Mouse (Mus musculus) skeletal muscle tissue, adult 2 months (tissue): ENCODE measurements around the gene Ang2.
"Not testable (repeated sequence)": the region's sequence is repeated elsewhere in the genome, so short reads cannot be mapped to it uniquely, and the experiment has no call there.

ENCODE experiments used
- DNase-seq: peaks from one replicate; pipeline ENCODE4 v3.0.0-alpha.2; 2012; ENCODE audit warnings: low read depth, low spot score

Ang2 gene

DNA sequence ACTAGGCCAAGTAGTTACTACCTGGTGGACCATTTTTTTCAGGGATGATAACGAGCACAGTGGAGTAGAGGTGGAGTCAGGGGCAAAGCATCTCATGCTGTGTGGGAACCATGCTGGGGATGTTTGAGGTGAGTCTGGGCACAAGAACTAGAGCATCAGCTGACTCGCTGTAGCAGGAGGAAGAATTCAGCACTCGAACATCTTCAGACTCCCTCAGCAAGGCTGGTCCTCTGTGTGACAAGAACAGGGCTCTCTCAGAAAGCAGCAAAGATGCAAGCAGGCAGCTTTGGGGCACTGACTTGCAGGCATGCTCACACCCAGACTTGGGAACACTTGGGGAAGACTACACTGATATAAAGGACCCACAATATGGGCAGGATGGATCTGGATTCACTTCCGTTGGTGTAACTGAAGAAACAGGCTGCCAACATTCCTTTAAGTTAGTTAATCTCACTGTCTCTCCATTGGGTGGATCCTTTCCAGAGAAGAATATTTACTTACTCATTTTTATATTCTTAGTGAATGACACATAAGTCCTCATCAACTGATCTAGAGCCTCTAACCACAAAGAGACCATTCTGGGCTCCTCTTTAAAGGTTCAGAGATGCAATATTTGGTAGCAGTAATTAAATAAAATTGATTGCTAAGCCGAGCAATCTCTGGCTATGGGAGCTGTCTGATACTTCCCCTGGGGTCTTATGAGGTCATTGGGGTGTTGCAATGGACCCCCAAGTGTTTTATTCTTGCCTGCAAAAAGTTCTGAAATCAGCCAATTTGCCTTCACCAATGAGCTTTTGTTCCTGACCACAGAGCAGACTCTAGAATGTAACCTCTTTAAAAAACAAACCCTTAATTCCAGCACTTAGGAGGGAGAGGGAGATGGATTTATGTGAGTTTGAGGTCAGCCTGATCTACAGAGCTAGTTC, at the start of gene Ang2:
Gene Ang2, minus strand, starts transcription at position 51 of the 926 bp plus-strand sequence.
- no peak for DNase-seq

GRCm38 (mm10) chr14:51247736-51248135, 48.8 kb upstream of the Ang2 start:
- DNase-seq: no peak

DNA sequence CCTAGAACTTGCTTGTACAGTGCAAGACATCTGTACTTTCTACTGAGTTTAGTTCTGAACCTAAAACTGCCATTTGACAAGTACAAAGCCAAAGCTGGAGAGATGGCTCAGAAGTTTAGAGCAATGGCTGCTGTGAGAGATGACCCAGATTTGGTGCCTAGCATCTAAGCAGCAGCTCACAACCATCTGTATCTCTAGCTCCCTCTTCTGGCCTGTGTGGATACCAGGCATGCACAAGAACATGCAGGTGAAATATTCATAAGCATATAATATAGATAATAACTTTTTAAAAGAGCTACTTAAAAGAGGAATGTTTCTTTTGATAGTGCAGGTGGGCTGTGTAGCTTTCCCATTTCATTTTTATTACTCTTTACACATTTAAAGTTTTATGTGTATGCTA, 42.0 kb upstream of the Ang2 start:
- peak; percentile 37 for DNase-seq

- peak; percentile 2 for DNase-seq
Measured at GRCm38 (mm10) chr14:51237488-51237887, 38.5 kb upstream of the Ang2 start.

DNA sequence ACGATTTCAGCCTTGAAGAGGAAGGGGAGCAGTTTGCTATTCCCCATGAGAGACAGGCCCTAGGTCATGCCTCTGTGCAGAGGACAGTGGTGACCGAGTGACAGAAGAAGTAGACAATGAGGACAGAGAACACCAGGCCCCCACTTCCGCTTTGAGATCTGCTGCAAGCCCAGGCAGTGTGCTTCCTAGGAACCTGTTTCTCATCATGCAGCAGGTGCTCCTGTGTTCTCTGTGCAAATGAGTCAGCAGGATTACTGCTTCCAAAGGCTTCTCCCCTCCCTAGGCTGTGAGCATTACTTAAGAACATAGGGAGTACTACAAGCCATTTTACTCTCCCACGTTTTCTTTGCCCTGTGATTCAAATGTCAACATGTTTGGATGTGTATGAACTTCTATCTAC, 30.7 kb upstream of the Ang2 start:
- DNase-seq: not testable (repeated sequence)

DNA sequence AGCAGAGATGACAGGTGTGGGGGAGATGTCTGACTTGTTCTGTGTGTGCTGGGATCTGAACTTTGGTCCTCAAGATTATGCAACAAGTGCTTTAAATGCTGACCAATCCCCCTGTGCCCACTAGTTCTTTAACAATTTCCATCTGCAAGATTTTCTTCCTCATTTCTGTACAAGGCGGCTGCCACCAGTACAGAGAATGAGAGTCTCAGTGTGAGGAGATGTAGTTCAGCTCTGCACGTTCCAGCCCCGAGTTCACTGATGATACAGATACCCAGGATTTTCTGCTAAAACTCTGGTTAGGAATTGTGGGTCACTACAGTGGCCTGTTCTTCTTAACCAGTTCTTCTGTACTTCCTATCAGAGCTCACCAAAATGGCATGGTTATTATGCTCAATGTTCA, 21.1 kb upstream of the Ang2 start:
- DNase-seq: not testable (repeated sequence)

- no peak for DNase-seq
Measured at GRCm38 (mm10) chr14:51203115-51203514, 4.2 kb upstream of the Ang2 start, which contains the start of gene Ear14. Gene Ear14 (plus strand): TSS chr14:51203391.

DNA sequence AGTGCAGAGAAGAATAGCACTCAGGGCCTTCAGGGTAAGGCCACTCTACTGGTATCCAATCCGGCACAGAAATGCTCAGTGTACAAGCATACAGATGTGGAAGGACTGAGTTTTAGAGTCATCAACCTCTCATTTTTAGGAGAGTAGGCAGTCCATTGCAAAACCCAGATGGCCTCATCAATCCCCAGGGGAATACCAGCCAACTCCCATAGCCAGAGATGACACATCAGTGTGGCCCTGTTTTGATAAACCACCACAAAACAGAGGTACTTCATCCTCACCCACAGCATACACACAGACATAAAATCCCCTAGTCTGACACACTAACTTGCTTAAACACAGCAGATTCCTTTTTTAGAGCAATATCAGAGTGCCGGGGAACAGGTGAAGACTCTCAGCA, 1.5 kb upstream of the Ang2 start:
- no peak for DNase-seq

DNA sequence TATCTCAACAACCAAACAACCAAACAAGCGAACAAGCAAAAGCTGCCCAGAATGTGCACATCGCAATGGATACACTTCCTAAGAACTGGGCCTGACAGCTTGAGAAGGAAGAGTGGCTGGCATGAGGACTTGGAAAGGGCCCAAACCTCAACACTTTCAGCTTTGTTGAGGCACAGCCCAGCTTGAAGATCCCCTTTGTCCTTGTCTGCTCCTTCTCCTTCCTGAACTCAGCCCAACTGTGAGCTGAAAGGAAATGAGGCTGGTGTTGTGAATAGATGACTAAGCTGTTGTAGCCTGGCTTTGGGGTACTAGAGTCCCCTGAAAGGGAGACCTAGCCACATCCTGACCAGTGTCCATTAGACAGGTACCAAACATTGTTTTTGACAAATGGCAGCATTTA, 1.1 kb upstream of the Ang2 start:
- no peak for DNase-seq

- DNase-seq: no peak
Measured at GRCm38 (mm10) chr14:51195681-51196080, 3.3 kb downstream of the Ang2 start.

- not testable (repeated sequence) for DNase-seq
Measured at GRCm38 (mm10) chr14:51181051-51181450, 17.9 kb downstream of the Ang2 start.

DNA sequence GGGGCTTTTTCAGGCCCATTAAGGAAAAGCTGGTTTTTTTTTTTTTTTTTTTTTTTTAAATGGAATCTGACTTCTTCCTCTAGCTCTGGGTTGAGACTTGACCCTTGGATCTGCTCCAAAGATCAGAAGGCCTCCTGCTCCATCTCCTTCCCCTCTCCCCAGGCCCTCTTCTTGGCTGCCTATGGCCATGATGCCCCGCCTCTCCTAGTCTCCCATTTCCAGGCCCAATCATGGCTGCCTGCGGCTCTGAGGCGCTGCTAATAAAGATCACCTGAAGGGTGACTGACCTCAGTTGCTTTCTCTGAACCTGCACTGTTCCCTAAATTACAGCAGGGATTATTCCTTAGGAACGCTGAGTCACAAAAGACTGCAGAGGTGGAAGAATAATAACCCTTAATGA, 25.1 kb downstream of the Ang2 start:
- DNase-seq: no peak

DNA sequence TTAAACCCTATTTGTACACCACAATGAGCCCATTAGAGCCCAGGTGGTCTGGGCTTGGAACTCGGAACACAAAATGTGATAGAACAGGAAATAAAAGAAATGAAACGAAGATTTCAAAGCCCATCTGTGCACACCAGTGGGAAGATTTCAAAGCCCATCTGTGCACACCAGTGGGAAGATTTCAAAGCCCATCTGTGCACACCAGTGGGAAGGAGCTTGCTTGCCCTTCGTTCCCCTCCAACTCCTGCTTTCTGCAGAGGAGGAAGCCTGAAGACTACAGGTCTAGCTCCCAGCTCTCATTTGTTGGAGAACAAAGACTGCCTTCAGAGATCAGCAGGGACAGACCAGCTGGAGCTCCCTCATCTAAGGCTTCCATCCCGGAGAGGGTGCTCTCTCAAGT, 26.0 kb downstream of the Ang2 start:
- DNase-seq: not testable (repeated sequence)

DNA sequence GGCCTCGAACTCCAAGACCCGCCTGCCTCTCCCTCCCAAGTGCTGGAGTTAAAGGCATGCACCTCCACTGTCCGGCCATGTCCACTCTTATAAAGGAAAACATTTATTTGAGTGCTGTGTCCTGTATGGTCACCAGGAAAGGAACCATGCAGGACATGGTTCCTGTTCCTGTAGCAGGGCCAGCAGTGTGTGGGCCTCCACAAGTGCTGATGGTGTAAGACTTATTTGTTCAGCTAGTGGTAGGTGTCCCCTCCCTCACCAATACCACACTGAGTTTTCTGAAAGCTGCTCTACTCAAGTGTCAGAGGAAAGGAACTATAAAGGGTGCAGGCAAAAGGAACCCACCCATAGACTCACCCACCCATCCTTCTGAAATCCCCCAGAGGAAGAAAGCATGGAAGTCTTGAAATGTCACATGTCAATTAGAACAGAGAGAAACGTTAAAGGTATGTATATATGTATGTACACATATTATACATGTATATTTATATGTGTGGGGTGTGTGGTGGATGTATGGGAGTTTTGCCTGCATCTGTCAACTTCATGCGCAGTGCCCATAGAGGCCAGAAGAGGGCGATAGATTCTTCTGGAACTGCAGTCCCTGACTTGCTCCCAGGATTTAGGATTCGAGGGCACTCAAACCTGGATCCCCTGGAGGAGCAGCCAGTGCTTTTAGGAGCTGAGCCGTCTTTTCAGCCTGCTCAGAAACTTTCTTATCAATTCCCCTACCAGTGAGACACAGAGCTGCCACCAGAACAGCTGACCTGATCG, 26.7 kb downstream of the Ang2 start:
- DNase-seq: not testable (repeated sequence)

GRCm38 (mm10) chr14:51166068-51166467, 32.9 kb downstream of the Ang2 start:
- DNase-seq: no peak

- DNase-seq: no peak
Measured at GRCm38 (mm10) chr14:51165435-51165834, 33.5 kb downstream of the Ang2 start.

- DNase-seq: not testable (repeated sequence)
Measured at GRCm38 (mm10) chr14:51163323-51163722, 35.6 kb downstream of the Ang2 start.

- not testable (repeated sequence) for DNase-seq
Measured at GRCm38 (mm10) chr14:51161976-51162375, 37.0 kb downstream of the Ang2 start, which contains the start of gene Rnase2b. Gene Rnase2b (plus strand): TSS chr14:51162260.

DNA sequence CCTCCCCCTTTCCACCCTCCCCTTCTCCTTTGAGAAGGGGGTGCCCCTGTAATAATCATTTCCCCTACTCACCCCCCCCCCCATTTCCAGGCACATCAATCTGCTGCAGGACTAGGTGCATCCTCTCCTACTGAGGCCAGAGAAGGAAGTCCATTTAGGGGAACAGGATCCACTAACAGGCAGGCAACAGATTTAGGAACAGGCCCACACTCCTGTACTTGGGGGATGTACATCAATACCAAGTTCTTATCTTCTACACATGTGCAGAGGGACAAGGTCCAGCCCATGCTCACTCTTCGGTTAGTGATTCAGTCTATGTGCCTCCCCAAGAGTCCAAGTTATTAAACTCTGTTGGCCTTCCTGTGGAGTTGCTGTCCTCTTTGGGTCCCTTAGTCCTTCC, 41.9 kb downstream of the Ang2 start:
- DNase-seq: no peak

- DNase-seq: no peak
Measured at GRCm38 (mm10) chr14:51156736-51157068, 42.2 kb downstream of the Ang2 start.

DNA sequence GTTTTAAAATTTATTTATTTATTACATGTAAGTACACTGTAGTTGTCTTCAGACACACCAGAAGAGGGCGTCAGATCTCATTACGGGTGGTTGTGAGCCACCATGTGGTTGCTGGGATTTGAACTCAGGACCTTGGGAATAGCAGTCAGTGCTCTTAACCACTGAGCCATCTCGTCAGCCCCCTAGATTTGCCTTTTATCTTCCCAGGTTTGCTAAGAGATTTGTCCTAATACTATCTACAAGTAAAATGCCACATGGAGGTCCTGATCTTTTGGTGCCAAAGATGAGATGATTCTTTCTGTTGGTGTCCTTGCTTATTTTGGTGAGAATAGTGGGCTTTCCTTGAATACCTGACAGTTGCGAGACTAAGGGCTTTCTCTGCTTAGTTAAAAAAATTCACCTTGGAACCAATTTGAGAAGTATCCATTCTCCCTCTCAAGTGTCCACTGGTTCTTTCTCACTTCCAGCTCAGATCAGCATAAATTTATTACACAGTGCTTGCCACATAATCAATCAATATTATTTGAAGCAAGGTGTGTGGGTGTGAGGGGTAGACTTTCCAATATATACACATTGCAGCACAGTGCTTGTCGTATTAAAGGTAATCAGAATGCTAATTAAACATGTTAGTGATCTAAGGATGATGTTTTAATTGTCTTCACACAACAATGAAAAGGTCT, 42.8 kb downstream of the Ang2 start:
- DNase-seq: no peak
